Mouse (Mus musculus) WW6 (cell line): ENCODE data around the gene Kcnh1.

Experiments used
- DNase-seq: peaks from one replicate; pipeline ENCODE4 v3.0.0-alpha.2; 2013; ENCODE audit warnings: low read depth, low spot score

Kcnh1 gene

DNA sequence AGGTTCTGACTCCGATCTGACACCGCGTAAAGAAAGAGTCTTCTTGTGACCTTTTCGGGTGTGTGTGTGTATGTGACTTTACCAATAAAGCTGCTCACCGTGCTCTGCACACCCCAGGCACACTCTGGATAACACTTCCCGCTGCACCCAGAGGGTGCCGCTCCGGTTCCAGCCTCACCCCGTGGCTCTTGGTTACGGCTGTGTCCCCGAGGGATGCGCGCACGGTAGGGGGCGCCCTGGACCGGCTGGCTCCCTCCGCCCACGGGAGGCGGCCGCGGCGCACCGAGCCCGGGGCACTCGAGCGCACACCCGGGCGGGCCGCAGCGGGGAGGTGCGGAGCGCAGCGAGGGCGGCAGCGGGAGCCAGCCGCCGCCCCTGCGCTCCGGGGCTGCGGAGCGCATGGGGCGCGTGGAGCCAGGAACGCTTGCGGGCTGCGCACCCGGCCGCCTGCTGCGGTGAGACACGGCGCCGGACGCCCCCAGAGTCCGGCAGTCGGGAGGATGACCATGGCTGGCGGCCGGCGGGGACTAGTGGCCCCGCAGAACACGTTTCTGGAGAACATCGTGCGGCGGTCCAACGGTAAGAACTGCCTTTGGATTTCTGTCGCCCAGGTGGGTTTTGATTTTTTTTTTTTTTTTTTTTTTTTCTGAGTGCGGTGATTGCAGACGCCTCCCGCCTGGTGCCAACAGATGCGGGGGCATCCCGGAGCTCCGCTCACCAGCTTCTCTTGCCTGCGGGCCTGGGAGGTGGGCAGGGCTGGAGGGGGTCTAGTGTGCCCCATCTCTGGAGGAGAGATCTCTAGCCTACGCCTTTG lies at the start of gene Kcnh1:
Gene Kcnh1, plus strand, starts transcription at position 267 of the 814 bp plus-strand sequence.
- DNase-seq = peak; percentile 52

GRCm38 (mm10) chr1:192151179-192151578 lies 39.4 kb upstream of the Kcnh1 start:
- no peak for DNase-seq

GRCm38 (mm10) chr1:192171477-192171876 lies 19.1 kb upstream of the Kcnh1 start:
- DNase-seq = no peak

DNA sequence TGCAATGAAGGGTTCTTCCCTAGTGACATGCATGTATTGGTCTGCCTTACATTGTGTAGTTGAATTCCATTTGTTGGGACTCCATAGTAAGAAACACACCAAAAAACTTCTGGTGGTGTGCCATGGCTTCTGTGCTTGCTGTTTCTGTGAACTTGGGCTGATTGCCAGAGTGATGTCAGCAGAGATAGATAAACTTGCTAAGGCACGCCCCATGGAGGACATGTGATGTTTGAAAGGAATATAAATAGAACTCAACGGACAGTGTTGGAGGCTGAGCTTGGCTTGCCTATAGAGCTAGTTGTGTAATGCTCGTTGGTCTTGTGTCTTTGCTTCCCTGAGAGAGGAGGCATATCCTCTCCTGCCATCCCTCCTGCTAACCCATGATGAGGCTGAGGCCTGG lies 10.7 kb upstream of the Kcnh1 start:
- DNase-seq = no peak

GRCm38 (mm10) chr1:192181696-192182257 lies 8.8 kb upstream of the Kcnh1 start:
- no peak for DNase-seq

GRCm38 (mm10) chr1:192189056-192189455 lies 1.5 kb upstream of the Kcnh1 start:
- no peak for DNase-seq

DNA sequence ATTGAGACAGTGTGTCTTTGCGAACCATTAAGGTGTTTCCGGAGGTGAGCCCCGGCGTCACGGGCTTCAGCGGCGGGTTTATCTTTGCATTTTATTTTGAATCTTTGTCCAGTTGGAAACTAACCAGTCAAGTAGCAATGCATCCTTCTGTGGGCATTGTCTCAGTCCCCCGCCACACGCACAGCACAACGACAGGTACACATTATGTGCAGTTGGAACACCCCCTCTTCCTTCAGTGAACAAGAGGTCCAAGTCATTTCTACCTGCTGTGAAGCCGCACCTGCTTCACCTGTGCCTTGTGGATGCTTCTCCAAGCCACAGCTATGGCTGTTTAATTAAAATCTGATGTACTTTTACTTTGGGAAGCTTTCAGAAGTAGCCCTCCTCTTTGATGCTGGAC lies 803 bp upstream of the Kcnh1 start:
- no peak for DNase-seq

- DNase-seq = no peak
These were observed 707 bp downstream of the Kcnh1 start for GRCm38 (mm10) chr1:192191322-192191639.

DNA sequence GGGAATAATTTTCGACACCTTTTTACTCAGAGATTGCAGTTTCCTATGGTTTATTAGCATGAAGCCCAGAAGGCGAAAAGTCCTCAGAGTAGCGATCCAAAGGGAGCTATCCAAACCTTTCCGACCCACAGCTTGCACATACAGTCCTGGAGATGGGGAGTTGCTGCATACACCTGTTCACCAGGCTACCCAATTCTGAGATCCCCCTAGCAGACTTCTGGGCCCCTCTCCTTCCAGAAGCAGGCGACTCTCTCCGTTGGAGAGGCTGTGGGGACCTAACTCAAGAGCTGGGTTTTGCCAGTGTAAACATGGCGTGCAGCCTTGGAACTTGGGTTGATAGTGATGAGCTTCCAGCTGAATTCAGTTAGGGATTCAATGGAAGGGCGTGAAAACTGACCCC lies 1.3 kb downstream of the Kcnh1 start:
- DNase-seq = no peak

DNA sequence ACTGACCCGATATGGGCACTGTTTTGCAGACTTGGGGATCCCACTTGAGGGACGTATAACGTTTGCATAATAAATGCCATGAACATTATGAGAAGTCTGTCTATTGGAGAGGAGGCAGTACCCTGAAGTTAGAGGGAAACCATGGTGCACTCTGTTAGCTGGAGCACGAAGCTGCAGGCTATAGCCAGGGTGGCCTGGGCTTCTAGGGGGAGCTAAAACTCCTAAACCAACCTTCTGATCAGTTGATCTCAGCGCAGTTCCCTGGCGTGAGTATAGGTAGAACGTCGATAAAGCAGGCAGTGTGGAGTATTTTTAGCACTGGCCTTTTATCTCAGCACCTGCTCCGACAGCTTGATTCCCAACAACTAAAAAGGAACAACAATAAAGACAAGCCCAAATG lies 2.1 kb downstream of the Kcnh1 start:
- DNase-seq = no peak

GRCm38 (mm10) chr1:192193656-192194055 lies 3.1 kb downstream of the Kcnh1 start:
- no peak for DNase-seq

GRCm38 (mm10) chr1:192197495-192197894 lies 6.9 kb downstream of the Kcnh1 start:
- DNase-seq = no peak

DNA sequence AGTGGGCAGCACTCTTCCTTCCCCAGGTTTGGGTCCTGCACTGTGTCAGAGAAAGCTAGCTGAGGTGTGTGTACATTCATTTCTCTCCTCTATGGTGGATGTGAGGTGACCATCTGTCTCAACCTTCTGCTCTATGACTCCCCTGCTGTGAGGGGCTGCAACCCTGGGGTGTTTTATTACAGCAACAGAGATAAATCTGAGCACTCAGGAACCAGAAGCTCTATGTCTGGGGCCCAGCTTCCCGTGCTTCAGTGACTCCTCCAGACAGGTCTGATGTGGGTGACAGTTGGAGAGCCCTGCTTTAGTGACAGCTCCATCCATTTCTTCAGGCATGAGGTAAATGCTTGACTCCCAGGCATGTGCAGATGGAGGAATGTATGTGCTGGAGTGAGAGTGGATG lies 12.4 kb downstream of the Kcnh1 start:
- no peak for DNase-seq

DNA sequence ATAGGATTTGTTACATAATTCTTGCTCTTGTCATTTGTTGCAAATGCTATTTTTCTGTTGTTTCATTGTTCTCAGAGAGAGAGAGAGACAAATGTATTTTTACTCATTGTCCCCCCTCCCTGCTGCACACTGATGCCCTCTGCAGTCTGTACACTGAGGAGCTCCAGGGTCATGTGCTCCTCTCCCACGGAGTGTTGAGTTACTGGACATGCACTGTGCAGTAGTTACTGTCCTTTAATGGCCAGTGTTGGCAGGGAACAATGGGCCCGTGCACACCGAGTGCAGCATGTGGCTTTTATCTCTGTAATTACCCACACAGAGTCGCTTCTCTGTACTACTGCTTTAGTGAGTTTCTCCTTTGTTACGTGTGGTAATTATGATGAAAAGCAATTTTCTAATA lies 17.4 kb downstream of the Kcnh1 start:
- DNase-seq = no peak

- DNase-seq = no peak
These were observed 21.9 kb downstream of the Kcnh1 start for GRCm38 (mm10) chr1:192212448-192212847.

GRCm38 (mm10) chr1:192214666-192215065 lies 24.1 kb downstream of the Kcnh1 start:
- no peak for DNase-seq

DNA sequence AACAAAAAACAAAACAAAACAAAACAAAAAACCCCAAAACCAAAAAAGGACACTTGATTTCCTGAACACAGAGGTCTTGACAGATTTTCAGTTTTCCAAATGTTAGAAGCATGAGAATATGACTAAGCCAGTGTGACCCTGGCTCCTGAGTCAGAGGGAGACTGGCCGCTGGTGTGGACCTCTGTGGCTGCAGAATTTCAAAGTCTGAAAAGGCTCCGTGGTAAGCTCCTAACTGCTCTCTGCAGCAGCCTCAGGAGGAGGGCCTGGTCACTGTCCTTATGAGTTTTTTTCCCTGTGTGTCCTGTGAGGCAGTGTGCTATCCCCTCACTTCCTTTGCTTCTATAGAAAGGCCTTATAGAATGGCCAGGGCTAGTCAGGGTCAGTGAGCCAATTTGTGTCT lies 29.6 kb downstream of the Kcnh1 start:
- DNase-seq = no peak

- DNase-seq = no peak
These were observed 33.6 kb downstream of the Kcnh1 start for GRCm38 (mm10) chr1:192224161-192224560.

GRCm38 (mm10) chr1:192232696-192233095 lies 42.1 kb downstream of the Kcnh1 start:
- DNase-seq = no peak

DNA sequence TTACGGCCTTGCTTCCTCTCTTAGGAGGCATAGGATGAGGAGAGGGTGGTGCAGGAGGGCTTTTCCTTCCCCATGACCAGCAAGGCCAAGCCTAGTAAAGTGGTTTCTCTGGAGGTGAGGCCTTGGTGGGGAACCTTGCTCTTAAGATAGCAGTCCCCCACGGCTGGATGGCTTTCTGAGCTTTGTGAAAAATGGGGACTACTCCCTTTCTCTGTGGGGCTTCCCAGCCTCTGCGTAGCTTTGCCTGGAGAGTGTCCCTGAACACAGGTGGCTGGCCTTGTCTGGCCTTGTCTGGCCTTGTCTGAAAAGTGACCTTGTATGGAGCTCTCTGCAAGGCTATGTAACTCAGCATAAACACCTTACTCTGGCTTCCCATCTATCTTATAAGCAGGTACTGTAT lies 56.3 kb downstream of the Kcnh1 start:
- no peak for DNase-seq

GRCm38 (mm10) chr1:192259146-192259545 lies 68.6 kb downstream of the Kcnh1 start:
- DNase-seq = no peak

DNA sequence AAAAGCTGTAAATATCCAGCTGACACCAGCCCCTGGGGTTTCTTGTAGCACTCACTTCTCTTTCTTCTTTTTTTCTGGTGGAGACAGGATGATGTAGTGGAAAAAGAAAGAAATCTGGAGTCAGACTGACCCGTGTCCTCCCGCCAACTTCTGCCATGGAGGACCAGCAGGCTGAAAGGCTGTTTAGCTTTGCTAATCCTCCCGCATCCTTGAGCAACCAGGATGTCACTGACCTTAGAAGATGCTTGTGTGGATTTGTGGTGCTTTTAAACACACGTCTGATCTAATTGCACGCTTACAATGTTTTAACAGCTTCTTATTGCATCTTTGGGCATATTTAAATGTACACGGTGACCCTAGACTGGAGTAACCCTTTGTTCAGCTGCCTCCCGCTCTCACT lies 69.0 kb downstream of the Kcnh1 start:
- no peak for DNase-seq

DNA sequence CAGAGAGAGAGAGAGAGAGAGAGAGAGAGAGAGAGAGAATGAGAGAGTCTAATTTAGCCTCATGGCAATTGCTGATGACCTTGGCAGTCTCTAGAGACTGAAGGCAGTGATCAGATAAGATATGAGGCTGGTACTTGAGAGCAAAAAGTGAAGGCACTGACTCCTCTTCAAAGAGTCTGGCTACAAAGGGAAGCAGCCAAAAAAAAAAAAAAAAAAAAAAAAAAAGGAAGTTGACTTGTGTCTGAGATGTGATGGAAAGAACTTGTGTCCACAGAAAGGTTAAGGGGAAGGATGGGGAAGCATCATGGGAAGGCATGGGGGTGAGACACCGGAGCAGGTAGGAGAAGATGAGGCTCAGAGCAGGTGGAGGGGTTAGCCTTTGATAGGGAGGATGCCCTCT lies 75.1 kb downstream of the Kcnh1 start:
- no peak for DNase-seq

GRCm38 (mm10) chr1:192266956-192267355 lies 76.4 kb downstream of the Kcnh1 start:
- DNase-seq = no peak
